Mouse (Mus musculus) liver, embryonic 14.5 days (tissue): ENCODE measurements at regions not wholly inside any gene's neighbourhood (a gene's known extent, or its start where the extent isn't known, plus 50 kb on each side); places are given as distances from the start of the nearest gene placed in this dataset.

Source experiments
- CTCF ChIP-seq: IDR thresholded peaks from 2 replicates; pipeline ENCODE4 v1.5.1; 2016; ENCODE audit warnings: antibody characterized with exemption, low read depth, control low read depth
- EP300 ChIP-seq: IDR thresholded peaks from 2 replicates; pipeline ENCODE4 v1.6.1; 2016; ENCODE audit warnings: antibody characterized with exemption, low read depth

DNA sequence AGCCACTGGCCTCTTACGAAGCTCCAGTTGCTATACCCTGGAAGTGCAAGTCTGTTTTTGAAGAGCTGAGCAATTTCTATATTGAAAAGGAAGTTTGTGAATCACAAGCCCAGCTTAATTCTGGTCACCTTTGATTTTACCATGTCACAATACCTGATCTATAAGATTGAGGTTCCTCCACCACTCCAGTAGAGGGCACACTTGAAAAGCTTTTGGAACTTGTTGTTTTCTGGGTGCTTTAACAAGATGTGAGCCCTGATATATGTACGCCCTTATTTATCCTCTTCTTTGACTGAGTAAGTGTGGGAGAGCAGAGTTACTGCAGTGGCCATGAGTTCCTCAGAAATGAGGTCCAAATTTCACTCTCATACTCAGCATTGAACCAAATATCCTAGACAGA, 87.7 kb downstream of the Prdm13 start:
- no peak for TF ChIP-seq CTCF
- no peak for TF ChIP-seq EP300
